Mouse (Mus musculus): ENCODE measurements around the gene Tmem251.

GRCm38 (mm10) chr12:102710851-102711375, 32.6 kb upstream of the Tmem251 start:
- TF ChIP-seq CTCF (IDR thresholded peaks at IDR 0.05; ENCODE audit: low read depth, low read length): no peak
- no peak for TF ChIP-seq POLR2A (IDR thresholded peaks at IDR 0.05; ENCODE audit: borderline replicate concordance, low read depth, low read length)

Measured in bone marrow macrophage, adult 2 months (primary cell).